Mouse (Mus musculus) heart, postnatal 0 days (tissue): ENCODE results near the gene Tmem132d. TPM values are rescaled to one million over a fixed set of nuclear protein-coding genes. Genes with fewer than 3 reads are reported as not detected.

Source experiments
- ATAC-seq: fragments of 200-750 bp; cut with Nextera tagmentation; 2 replicates; pipeline ENCODE4 v1.8.0; 2017; ENCODE audit warnings: low read depth, moderate number of reproducible peaks, moderate library complexity; ENCODE audit not compliant: insufficient read depth
- DNase-seq: peaks from one replicate; pipeline ENCODE4 v3.0.0-alpha.2; 2016; ENCODE audit warnings: low spot score
- H3K27ac ChIP-seq: fragments of 300-500 bp; sonication (generic); 2 replicates; pipeline ENCODE4 v1.5.1; 2014; ENCODE audit warnings: low read depth, mild to moderate bottlenecking
- H3K27me3 ChIP-seq: fragments of 300-500 bp; sonication (generic); 2 replicates; pipeline ENCODE4 v1.6.1; 2014; ENCODE audit warnings: low read length, mixed read lengths; ENCODE audit not compliant: control insufficient read depth, insufficient read depth
- H3K36me3 ChIP-seq: fragments of 300-500 bp; sonication (generic); replicated peaks from 2 replicates; pipeline ENCODE4 v1.6.1; 2014; ENCODE audit warnings: low read length, mixed read lengths; ENCODE audit not compliant: control insufficient read depth, insufficient read depth
- H3K4me1 ChIP-seq: fragments of 300-500 bp; sonication (generic); 2 replicates; pipeline ENCODE4 v1.6.1; 2014; ENCODE audit warnings: antibody characterized with exemption; ENCODE audit not compliant: control insufficient read depth, insufficient read depth
- H3K4me2 ChIP-seq: fragments of 300-500 bp; sonication (generic); 2 replicates; pipeline ENCODE4 v1.6.1; 2014; ENCODE audit warnings: low read depth, mild to moderate bottlenecking, low read length, moderate library complexity
- H3K4me3 ChIP-seq: fragments of 300-500 bp; sonication (generic); 2 replicates; pipeline ENCODE4 v1.5.1; 2014; ENCODE audit warnings: low read depth, low read length
- H3K9ac ChIP-seq: fragments of 300-500 bp; sonication (generic); replicated peaks from 2 replicates; pipeline ENCODE4 v1.6.1; 2014; ENCODE audit warnings: low read depth, low read length, mixed read lengths
- H3K9me3 ChIP-seq: fragments of 300-500 bp; sonication (generic); replicated peaks from 2 replicates; pipeline ENCODE4 v1.6.1; 2016; ENCODE audit warnings: low read length; ENCODE audit not compliant: control insufficient read depth
- CTCF ChIP-seq: IDR thresholded peaks from 2 replicates; pipeline ENCODE4 v1.5.1; 2016; ENCODE audit warnings: antibody characterized with exemption, control low read depth, low read depth
- EP300 ChIP-seq: IDR thresholded peaks from 2 replicates; pipeline ENCODE4 v1.6.1; 2016; ENCODE audit warnings: antibody characterized with exemption, low read depth
- WGBS: fragments of 180-500 bp; shearing (Covaris S2); extraction: QIAGEN DNeasy Blood & Tissue Kit; methylation state at CpG from one replicate; pipeline ENCODE4 v1.1.7; 2014; 5-methylcytosine and 5-hydroxymethylcytosine counted together
- polyA plus RNA-seq: library from polyadenylated mRNA; unstranded; fragments of >200 nt; fragmentation: Nextera tagmentation; extraction: Ambion mirVana; gene quantifications from 2 replicates; pipeline ENCODE4 v1.2.1, GENCODE M21; 2015
- total RNA-seq: library from RNA; depleted of rRNA; stranded (reverse); fragments of >200 nt; gene quantifications from 2 replicates; pipeline ENCODE4 v1.2.3, GENCODE M21; 2014; ENCODE audit warnings: low replicate concordance

The Tmem132d gene
- total and polyA plus RNA-seq, 2 experiments from 2014 or later = 0.04 TPM; not detected in 1

DNA sequence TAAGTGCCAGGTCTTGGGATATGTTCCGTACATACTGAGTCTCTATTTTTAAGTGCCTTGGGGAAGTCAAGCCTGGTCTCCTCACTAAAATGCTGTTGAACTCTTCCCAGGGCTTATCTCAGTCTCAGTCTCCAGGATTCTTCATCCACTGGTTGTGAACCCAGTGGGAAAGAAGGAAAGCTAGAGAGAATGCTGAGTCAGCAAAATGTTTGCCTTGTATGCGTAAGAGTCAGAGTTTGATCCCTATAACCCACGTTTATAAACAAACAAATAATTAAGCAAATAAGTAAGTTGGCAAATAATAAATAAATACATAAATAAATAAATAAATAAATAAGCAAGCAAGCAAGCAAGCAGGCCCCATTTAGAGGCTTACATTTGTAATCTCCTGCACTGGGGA is 63.1 kb downstream of the Tmem132d start:
- no peak for ATAC-seq
- TF ChIP-seq EP300 (no peak), CTCF (no peak)
- H3K9me3 ChIP-seq = peaks cover 8% of the 10 kb centered on the region; the same call in 1 of the 2 replicates
- no peak overlapping the region for H3K9ac ChIP-seq
- no peak overlapping the region for H3K27ac ChIP-seq
- no peaks in the 10 kb centered on the region for H3K36me3 ChIP-seq
- H3K4me3 ChIP-seq = no peak overlapping the region
- H3K4me2 ChIP-seq = no peak overlapping the region
- H3K27me3 ChIP-seq = no peaks in the 10 kb centered on the region
- no peak for DNase-seq
- H3K4me1 ChIP-seq = no peaks in the 10 kb centered on the region
- 73% methylated on average over 3 of the region's 3 CpGs for WGBS

DNA sequence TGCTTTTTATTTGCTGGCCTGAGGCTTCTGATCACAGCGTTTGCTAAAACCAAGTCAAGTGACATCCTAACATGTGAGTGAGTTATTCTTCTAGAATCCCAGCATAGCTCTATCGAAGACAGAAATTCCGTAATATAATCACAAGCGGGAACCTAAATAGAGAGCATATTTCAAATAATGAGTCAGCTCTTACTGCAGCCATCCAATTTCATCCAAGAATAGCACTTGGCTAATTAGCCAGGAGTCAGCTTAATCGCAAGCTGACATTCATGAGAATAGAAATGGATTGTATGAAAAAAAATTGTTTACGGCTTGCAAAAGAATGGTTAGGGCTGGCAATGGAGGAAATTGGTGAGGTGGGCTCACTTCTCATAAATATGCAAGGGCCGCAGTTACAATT is 63.8 kb downstream of the Tmem132d start:
- Histone ChIP-seq H3K9me3 (peaks cover 8% of the 10 kb centered on the region; the same call in 1 of the 2 replicates), H3K4me3 (no peak overlapping the region), H3K9ac (no peak overlapping the region), H3K27me3 (no peaks in the 10 kb centered on the region), H3K36me3 (no peaks in the 10 kb centered on the region), H3K4me1 (no peaks in the 10 kb centered on the region), H3K27ac (no peak overlapping the region), H3K4me2 (no peak overlapping the region)
- TF ChIP-seq EP300 (no peak), CTCF (no peak)
- WGBS = 83% methylated on average over 7 of the region's 7 CpGs
- ATAC-seq (no peak), DNase-seq (no peak)

DNA sequence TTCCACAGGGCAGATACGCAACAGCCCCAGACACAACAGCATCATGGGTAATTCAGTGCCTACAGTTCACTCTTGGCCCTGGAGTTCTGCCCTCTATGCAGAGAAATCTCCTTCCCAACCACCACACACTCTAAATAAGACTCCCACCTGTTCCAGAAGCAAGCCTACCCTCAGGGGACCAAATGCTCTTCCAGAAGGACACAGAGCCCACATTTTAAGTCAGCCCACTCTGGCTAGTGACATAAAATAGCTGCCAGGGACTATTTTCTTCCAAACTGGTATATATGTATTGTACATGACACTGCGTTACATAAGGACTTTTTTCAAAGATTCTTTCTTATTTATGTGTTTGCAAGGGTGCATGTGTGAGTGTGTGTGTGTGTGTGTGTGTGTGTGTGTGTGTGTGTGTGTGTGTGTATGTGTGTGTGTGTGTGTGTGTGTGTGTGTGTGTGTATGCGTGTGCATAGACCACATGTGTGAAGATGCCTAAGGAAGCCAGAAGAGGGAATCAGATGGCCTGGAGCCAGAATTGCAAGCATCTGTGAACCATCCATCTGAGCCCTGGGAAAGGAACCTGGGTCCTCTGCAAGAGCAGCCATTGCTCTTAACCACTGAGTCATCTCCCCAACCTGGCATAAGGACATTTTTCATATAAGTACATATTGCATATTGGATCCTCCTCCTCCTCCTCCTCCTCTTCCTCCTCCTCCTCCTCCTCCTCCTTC is 67.5 kb downstream of the Tmem132d start:
- Histone ChIP-seq H3K4me3 (no peak overlapping the region), H3K4me2 (no peak overlapping the region), H3K36me3 (no peaks in the 10 kb centered on the region), H3K9ac (no peak overlapping the region), H3K27ac (no peak overlapping the region), H3K27me3 (no peaks in the 10 kb centered on the region), H3K4me1 (no peaks in the 10 kb centered on the region), H3K9me3 (no peaks in the 10 kb centered on the region)
- DNase-seq (no peak), ATAC-seq (no peak)
- TF ChIP-seq EP300 (no peak), CTCF (no peak)
- 68% methylated on average over 3 of the region's 3 CpGs for WGBS

DNA sequence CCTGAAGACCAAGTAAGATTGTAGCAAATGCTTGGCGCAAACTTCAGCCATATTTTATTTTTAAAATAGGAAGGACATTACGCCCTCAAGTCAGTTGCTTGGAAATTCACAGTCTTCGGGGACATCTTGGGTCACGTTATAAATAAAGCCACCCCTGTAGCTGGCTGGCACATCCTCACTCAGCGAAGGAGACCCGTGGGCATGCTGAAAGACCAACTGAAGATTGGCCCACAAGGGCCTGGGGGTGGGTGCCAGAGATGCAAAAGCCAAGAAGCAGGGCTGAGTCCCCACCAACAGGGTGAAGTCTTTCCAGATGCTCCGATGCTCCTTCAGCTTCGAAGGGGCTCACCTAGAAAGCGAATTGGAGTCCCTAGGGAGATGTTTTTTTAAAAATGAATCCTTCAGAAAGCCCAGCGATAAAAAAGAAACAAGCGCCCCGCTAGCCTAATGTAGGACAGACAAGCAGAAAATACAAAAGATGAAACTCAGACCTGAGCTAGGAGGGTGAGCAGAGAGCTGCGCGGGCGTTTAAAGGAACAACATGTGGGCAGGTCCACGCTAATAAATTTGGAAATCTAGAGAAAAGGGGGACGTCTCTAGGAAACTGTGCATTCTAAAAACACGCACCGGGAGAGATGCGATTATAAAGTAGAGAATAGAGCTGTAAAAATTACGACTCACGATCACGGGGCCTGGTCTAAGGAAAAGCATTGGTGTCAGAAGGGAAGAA is 71.8 kb downstream of the Tmem132d start:
- Histone ChIP-seq H3K9ac (no peak overlapping the region), H3K4me3 (no peak overlapping the region), H3K4me1 (no peaks in the 10 kb centered on the region), H3K4me2 (no peak overlapping the region), H3K27me3 (no peaks in the 10 kb centered on the region), H3K36me3 (no peaks in the 10 kb centered on the region), H3K9me3 (no peaks in the 10 kb centered on the region), H3K27ac (no peak overlapping the region)
- WGBS = 62% methylated on average over 23 of the region's 23 CpGs
- no peak for ATAC-seq
- no peak for TF ChIP-seq EP300
- TF ChIP-seq CTCF = no peak
- DNase-seq = no peak

DNA sequence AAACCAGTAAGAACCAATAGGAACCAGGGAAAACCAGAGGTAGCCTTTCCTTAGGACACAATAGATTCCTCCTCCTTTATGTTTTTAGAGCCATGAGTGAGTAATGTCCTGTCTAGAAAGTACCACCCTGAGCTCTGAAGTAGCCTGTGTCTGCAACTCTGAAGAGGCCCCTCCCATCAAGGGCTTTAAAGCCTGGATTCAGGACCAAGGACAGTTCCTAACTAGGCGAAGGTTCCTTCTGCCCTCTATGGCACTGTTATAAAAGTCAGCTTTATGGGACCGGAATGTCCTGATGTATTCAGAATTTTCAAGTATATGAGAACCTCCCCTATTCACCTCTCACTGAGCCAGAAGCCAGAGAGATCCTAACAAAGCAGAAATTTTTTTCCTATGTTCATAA is 84.0 kb downstream of the Tmem132d start:
- ATAC-seq (no peak), DNase-seq (no peak)
- peaks cover 11% of the 10 kb centered on the region for H3K9me3 ChIP-seq
- H3K36me3 ChIP-seq = no peaks in the 10 kb centered on the region
- H3K4me2 ChIP-seq = no peak overlapping the region
- no peak overlapping the region for H3K4me3 ChIP-seq
- WGBS = 46% methylated on average over 2 of the region's 2 CpGs
- no peaks in the 10 kb centered on the region for H3K27me3 ChIP-seq
- no peak overlapping the region for H3K9ac ChIP-seq
- TF ChIP-seq CTCF (no peak), EP300 (no peak)
- H3K27ac ChIP-seq = no peak overlapping the region
- no peaks in the 10 kb centered on the region for H3K4me1 ChIP-seq
